Mouse (Mus musculus): ENCODE measurements at regions not wholly inside any gene's neighbourhood (a gene's known extent, or its start where the extent isn't known, plus 50 kb on each side); places are given as distances from the start of the nearest gene placed in this dataset.

GRCm38 (mm10) chr12:97529556-97529955 lies 729.7 kb downstream of the Galc start:
- 91% methylated on average over 4 of the region's 4 CpGs for WGBS
- Histone ChIP-seq H3K9ac (replicated peaks) (no peak overlapping the region), H3K27me3 (no peaks in the 10 kb centered on the region), H3K4me2 (replicated peaks) (no peak overlapping the region), H3K9me3 (no peaks in the 10 kb centered on the region), H3K27ac (no peak overlapping the region), H3K36me3 (no peaks in the 10 kb centered on the region), H3K4me3 (replicated peaks) (no peak overlapping the region), H3K4me1 (replicated peaks) (no peaks in the 10 kb centered on the region)
- no peak for ATAC-seq

- H3K27ac ChIP-seq = no peak overlapping the region
- no peaks in the 10 kb centered on the region for H3K4me1 ChIP-seq (replicated peaks)
- no peak overlapping the region for H3K4me3 ChIP-seq (replicated peaks)
- no peaks in the 10 kb centered on the region for H3K9me3 ChIP-seq
- H3K36me3 ChIP-seq = no peaks in the 10 kb centered on the region
- no peaks in the 10 kb centered on the region for H3K27me3 ChIP-seq
- 54% methylated on average over 1 of the region's 1 CpGs for WGBS
- no peak overlapping the region for H3K4me2 ChIP-seq (replicated peaks)
- no peak overlapping the region for H3K9ac ChIP-seq (replicated peaks)
- ATAC-seq = no peak
These were observed 733.3 kb downstream of the Galc start for GRCm38 (mm10) chr12:97525931-97526330.

- Histone ChIP-seq H3K4me3 (replicated peaks) (no peak overlapping the region), H3K4me1 (replicated peaks) (no peaks in the 10 kb centered on the region), H3K27me3 (no peaks in the 10 kb centered on the region), H3K4me2 (replicated peaks) (no peak overlapping the region), H3K9me3 (no peaks in the 10 kb centered on the region), H3K36me3 (no peaks in the 10 kb centered on the region), H3K27ac (no peak overlapping the region), H3K9ac (replicated peaks) (no peak overlapping the region)
- ATAC-seq = no peak
- 76% methylated on average over 4 of the region's 4 CpGs for WGBS
These were observed 739.3 kb downstream of the Galc start for GRCm38 (mm10) chr12:97519834-97520489.

GRCm38 (mm10) chr12:97517534-97517933 lies 741.7 kb downstream of the Galc start:
- WGBS = 90% methylated on average over 2 of the region's 2 CpGs
- no peak for ATAC-seq

GRCm38 (mm10) chr12:97515805-97516204 lies 743.5 kb downstream of the Galc start:
- H3K27ac ChIP-seq = no peak overlapping the region
- peaks cover 15% of the 10 kb centered on the region for H3K4me1 ChIP-seq (replicated peaks)
- no peak overlapping the region for H3K9ac ChIP-seq (replicated peaks)
- no peaks in the 10 kb centered on the region for H3K27me3 ChIP-seq
- no peaks in the 10 kb centered on the region for H3K36me3 ChIP-seq
- 94% methylated on average over 5 of the region's 5 CpGs for WGBS
- no peak overlapping the region for H3K4me3 ChIP-seq (replicated peaks)
- ATAC-seq = no peak
- no peak overlapping the region for H3K4me2 ChIP-seq (replicated peaks)
- H3K9me3 ChIP-seq = no peaks in the 10 kb centered on the region

More at GRCm38 (mm10) chr12:97517534-97517933, 741.7 kb downstream of the Galc start:
- Histone ChIP-seq H3K4me2 (replicated peaks) (no peak overlapping the region), H3K4me1 (replicated peaks) (no peaks in the 10 kb centered on the region), H3K36me3 (no peaks in the 10 kb centered on the region), H3K9ac (replicated peaks) (no peak overlapping the region), H3K27ac (no peak overlapping the region), H3K4me3 (replicated peaks) (no peak overlapping the region), H3K9me3 (no peaks in the 10 kb centered on the region), H3K27me3 (no peaks in the 10 kb centered on the region)

GRCm38 (mm10) chr12:97511866-97512265 lies 747.4 kb downstream of the Galc start:
- Histone ChIP-seq H3K36me3 (no peaks in the 10 kb centered on the region), H3K9ac (replicated peaks) (no peak overlapping the region), H3K27ac (no peak overlapping the region), H3K4me2 (replicated peaks) (peak overlapping the region; percentile 10; the same call in 1 of the 2 replicates), H3K27me3 (no peaks in the 10 kb centered on the region), H3K4me1 (replicated peaks) (peaks cover 15% of the 10 kb centered on the region), H3K4me3 (replicated peaks) (no peak overlapping the region), H3K9me3 (no peaks in the 10 kb centered on the region)
- ATAC-seq = 0 out of 2 replicates have a peak, but pooled peaks have one; percentile 62
- WGBS = 31% methylated on average over 9 of the region's 9 CpGs

GRCm38 (mm10) chr12:97501441-97501840 lies 757.8 kb downstream of the Galc start:
- no peaks in the 10 kb centered on the region for H3K4me1 ChIP-seq (replicated peaks)
- ATAC-seq = no peak
- H3K4me3 ChIP-seq (replicated peaks) = no peak overlapping the region
- H3K27ac ChIP-seq = no peak overlapping the region
- no peak overlapping the region for H3K4me2 ChIP-seq (replicated peaks)
- no peak overlapping the region for H3K9ac ChIP-seq (replicated peaks)
- H3K27me3 ChIP-seq = no peaks in the 10 kb centered on the region
- H3K36me3 ChIP-seq = no peaks in the 10 kb centered on the region
- H3K9me3 ChIP-seq = no peaks in the 10 kb centered on the region
- WGBS = 86% methylated on average over 2 of the region's 2 CpGs

GRCm38 (mm10) chr12:97483559-97483958 lies 775.7 kb downstream of the Galc start:
- Histone ChIP-seq H3K9me3 (no peaks in the 10 kb centered on the region), H3K4me1 (replicated peaks) (no peaks in the 10 kb centered on the region), H3K4me2 (replicated peaks) (no peak overlapping the region), H3K4me3 (replicated peaks) (no peak overlapping the region), H3K9ac (replicated peaks) (no peak overlapping the region), H3K36me3 (no peaks in the 10 kb centered on the region), H3K27ac (no peak overlapping the region), H3K27me3 (no peaks in the 10 kb centered on the region)
- no peak for ATAC-seq
- WGBS = 42% methylated on average over 2 of the region's 2 CpGs

- Histone ChIP-seq H3K27me3 (no peaks in the 10 kb centered on the region), H3K9ac (replicated peaks) (no peak overlapping the region), H3K36me3 (no peaks in the 10 kb centered on the region), H3K27ac (no peak overlapping the region), H3K4me2 (replicated peaks) (no peak overlapping the region), H3K4me3 (replicated peaks) (no peak overlapping the region), H3K4me1 (replicated peaks) (peaks cover 16% of the 10 kb centered on the region), H3K9me3 (no peaks in the 10 kb centered on the region)
- WGBS = 11% methylated on average over 11 of the region's 11 CpGs
- 0 out of 2 replicates have a peak, but pooled peaks have one; percentile 48 for ATAC-seq
These were observed 782.6 kb downstream of the Galc start for GRCm38 (mm10) chr12:97476466-97477250.

- no peaks in the 10 kb centered on the region for H3K36me3 ChIP-seq
- 10% methylated on average over 2 of the region's 2 CpGs for WGBS
- H3K4me1 ChIP-seq (replicated peaks) = peaks cover 16% of the 10 kb centered on the region
- no peak overlapping the region for H3K4me3 ChIP-seq (replicated peaks)
- no peak overlapping the region for H3K4me2 ChIP-seq (replicated peaks)
- no peak for ATAC-seq
- no peaks in the 10 kb centered on the region for H3K27me3 ChIP-seq
- no peak overlapping the region for H3K27ac ChIP-seq
- no peak overlapping the region for H3K9ac ChIP-seq (replicated peaks)
- H3K9me3 ChIP-seq = no peaks in the 10 kb centered on the region
These were observed 783.5 kb downstream of the Galc start for GRCm38 (mm10) chr12:97475751-97476150.

GRCm38 (mm10) chr12:97469183-97469582 lies 790.1 kb downstream of the Galc start:
- WGBS = 73% methylated on average over 3 of the region's 3 CpGs
- Histone ChIP-seq H3K27me3 (no peaks in the 10 kb centered on the region), H3K4me3 (replicated peaks) (no peak overlapping the region), H3K4me1 (replicated peaks) (no peaks in the 10 kb centered on the region), H3K4me2 (replicated peaks) (no peak overlapping the region), H3K9me3 (no peaks in the 10 kb centered on the region), H3K36me3 (no peaks in the 10 kb centered on the region), H3K9ac (replicated peaks) (no peak overlapping the region), H3K27ac (no peak overlapping the region)
- no peak for ATAC-seq

GRCm38 (mm10) chr12:97436141-97436540 lies 823.1 kb downstream of the Galc start:
- Histone ChIP-seq H3K36me3 (no peaks in the 10 kb centered on the region), H3K4me2 (replicated peaks) (no peak overlapping the region), H3K27ac (no peak overlapping the region), H3K9ac (replicated peaks) (no peak overlapping the region), H3K4me3 (replicated peaks) (no peak overlapping the region), H3K4me1 (replicated peaks) (no peaks in the 10 kb centered on the region), H3K27me3 (no peaks in the 10 kb centered on the region), H3K9me3 (no peaks in the 10 kb centered on the region)
- WGBS = 53% methylated on average over 3 of the region's 3 CpGs
- ATAC-seq = 0 out of 2 replicates have a peak, but pooled peaks have one; percentile 27

Measured in midbrain, embryonic 13.5 days (tissue).